Mouse (Mus musculus) heart, postnatal 0 days (tissue): Measurements from ENCODE around the gene Zfp664. TPM values are rescaled to one million over a fixed set of nuclear protein-coding genes. Genes with fewer than 3 reads are reported as not detected.

Experiments
- ATAC-seq: fragments of 200-750 bp; cut with Nextera tagmentation; 2 replicates; pipeline ENCODE4 v1.8.0; 2017; ENCODE audit warnings: low read depth, moderate number of reproducible peaks, moderate library complexity; ENCODE audit not compliant: insufficient read depth
- DNase-seq: peaks from one replicate; pipeline ENCODE4 v3.0.0-alpha.2; 2016; ENCODE audit warnings: low spot score
- H3K27ac ChIP-seq: fragments of 300-500 bp; sonication (generic); 2 replicates; pipeline ENCODE4 v1.5.1; 2014; ENCODE audit warnings: low read depth, mild to moderate bottlenecking
- H3K27me3 ChIP-seq: fragments of 300-500 bp; sonication (generic); 2 replicates; pipeline ENCODE4 v1.6.1; 2014; ENCODE audit warnings: low read length, mixed read lengths; ENCODE audit not compliant: control insufficient read depth, insufficient read depth
- H3K36me3 ChIP-seq: fragments of 300-500 bp; sonication (generic); replicated peaks from 2 replicates; pipeline ENCODE4 v1.6.1; 2014; ENCODE audit warnings: low read length, mixed read lengths; ENCODE audit not compliant: control insufficient read depth, insufficient read depth
- H3K4me1 ChIP-seq: fragments of 300-500 bp; sonication (generic); 2 replicates; pipeline ENCODE4 v1.6.1; 2014; ENCODE audit warnings: antibody characterized with exemption; ENCODE audit not compliant: control insufficient read depth, insufficient read depth
- H3K4me2 ChIP-seq: fragments of 300-500 bp; sonication (generic); 2 replicates; pipeline ENCODE4 v1.6.1; 2014; ENCODE audit warnings: low read depth, mild to moderate bottlenecking, low read length, moderate library complexity
- H3K4me3 ChIP-seq: fragments of 300-500 bp; sonication (generic); 2 replicates; pipeline ENCODE4 v1.5.1; 2014; ENCODE audit warnings: low read depth, low read length
- H3K9ac ChIP-seq: fragments of 300-500 bp; sonication (generic); replicated peaks from 2 replicates; pipeline ENCODE4 v1.6.1; 2014; ENCODE audit warnings: low read depth, low read length, mixed read lengths
- H3K9me3 ChIP-seq: fragments of 300-500 bp; sonication (generic); replicated peaks from 2 replicates; pipeline ENCODE4 v1.6.1; 2016; ENCODE audit warnings: low read length; ENCODE audit not compliant: control insufficient read depth
- CTCF ChIP-seq: IDR thresholded peaks from 2 replicates; pipeline ENCODE4 v1.5.1; 2016; ENCODE audit warnings: antibody characterized with exemption, control low read depth, low read depth
- EP300 ChIP-seq: IDR thresholded peaks from 2 replicates; pipeline ENCODE4 v1.6.1; 2016; ENCODE audit warnings: antibody characterized with exemption, low read depth
- WGBS: fragments of 180-500 bp; shearing (Covaris S2); extraction: QIAGEN DNeasy Blood & Tissue Kit; methylation state at CpG from one replicate; pipeline ENCODE4 v1.1.7; 2014; 5-methylcytosine and 5-hydroxymethylcytosine counted together
- polyA plus RNA-seq: library from polyadenylated mRNA; unstranded; fragments of >200 nt; fragmentation: Nextera tagmentation; extraction: Ambion mirVana; gene quantifications from 2 replicates; pipeline ENCODE4 v1.2.1, GENCODE M21; 2015
- total RNA-seq: library from RNA; depleted of rRNA; stranded (reverse); fragments of >200 nt; gene quantifications from 2 replicates; pipeline ENCODE4 v1.2.3, GENCODE M21; 2014; ENCODE audit warnings: low replicate concordance; rRNA removed

Gene Zfp664
- 15.5 and 32.9 TPM in 2 replicates for total RNA-seq
- polyA plus RNA-seq, result 37.5 and 40.6 TPM in 2 replicates

DNA sequence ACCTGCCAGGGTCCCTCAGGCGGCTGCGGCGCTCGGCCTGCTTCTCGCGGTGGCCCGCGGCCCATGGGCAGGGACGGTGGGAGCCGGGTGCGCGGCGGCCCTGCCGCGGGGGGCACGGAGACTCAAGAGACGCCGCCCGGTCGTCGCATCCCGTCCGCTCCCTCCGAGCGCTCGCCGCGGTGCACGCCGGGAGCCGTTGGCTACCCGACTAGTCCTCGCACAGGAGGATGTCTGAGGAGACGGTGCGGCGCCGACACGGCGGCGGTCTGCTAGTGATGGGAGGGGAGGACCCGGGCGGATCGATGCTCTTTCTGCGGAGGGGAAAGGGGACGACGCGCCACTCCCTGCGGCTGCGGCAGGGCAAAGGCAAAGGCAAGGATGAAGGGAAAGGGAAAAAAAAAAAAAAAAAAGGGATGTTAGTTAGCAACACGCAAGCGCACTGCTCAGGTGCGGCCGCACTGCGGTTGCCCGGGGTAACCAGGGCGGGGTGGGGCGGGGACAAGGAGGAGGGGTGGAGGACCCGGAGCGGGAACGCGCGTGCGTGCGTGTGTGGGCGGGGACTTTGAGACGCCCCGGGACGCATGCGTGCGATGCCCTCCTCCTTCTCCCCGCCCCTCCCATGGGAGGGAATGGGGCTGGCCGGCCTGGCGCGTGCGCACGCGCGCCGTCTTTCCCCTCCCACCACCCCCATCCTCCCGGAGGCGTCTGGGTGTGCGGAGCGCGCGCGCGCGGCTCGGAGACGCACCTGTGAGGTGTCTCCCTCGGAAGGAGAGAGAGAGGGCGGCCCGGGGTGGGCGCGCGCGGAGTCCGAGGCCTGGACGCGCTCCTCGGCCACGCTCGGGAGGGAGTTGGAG lies at the start of gene Zfp664, which contains the start of gene Ccdc92:
Zfp664 (plus strand) TSS at position 679 of the 854 bp plus-strand sequence.
Ccdc92 (minus strand) TSS at position 412 of the 854 bp plus-strand sequence.
- TF ChIP-seq EP300 (no peak), CTCF (no peak)
- peak within 1 kb of the TSS; percentile 89 for H3K9ac ChIP-seq
- under 1% methylated on average over 70 of the region's 103 CpGs for WGBS
- DNase-seq (peak; percentile 96), ATAC-seq (peak; percentile 95)
- H3K9me3 ChIP-seq, result no peaks in the 10 kb centered on the region
- H3K4me3 ChIP-seq, result peak within 1 kb of the TSS; percentile 99
- no peaks in the 10 kb centered on the region for H3K4me1 ChIP-seq
- H3K27me3 ChIP-seq, result peaks cover 44% of the 10 kb centered on the region
- peak within 1 kb of the TSS; percentile 80 for H3K27ac ChIP-seq
- peaks cover 10% of the 10 kb centered on the region; the same call in 1 of the 2 replicates for H3K36me3 ChIP-seq
- peak within 1 kb of the TSS; percentile 98 for H3K4me2 ChIP-seq

DNA sequence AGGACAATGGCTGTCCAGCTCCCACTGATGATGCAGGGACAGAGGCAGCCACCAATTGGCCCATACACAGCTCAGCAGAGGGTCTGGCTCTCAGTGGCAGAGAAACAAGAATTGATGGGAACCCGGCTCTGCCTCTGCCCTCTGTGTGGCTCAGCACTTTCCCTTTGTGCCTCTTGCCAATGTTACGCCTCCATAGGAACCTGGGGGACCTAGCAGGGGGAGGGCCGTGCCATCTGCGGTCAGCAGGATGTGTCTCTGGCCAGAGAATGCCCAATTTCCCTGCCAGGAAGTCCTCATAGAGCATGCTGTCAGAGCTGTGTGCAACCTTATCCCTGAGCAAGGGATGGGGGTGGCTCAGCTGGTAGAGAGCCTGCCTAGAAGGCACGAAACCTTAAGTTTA lies 47.7 kb upstream of the Zfp664 start:
- DNase-seq (no peak), ATAC-seq (no peak)
- H3K27me3 ChIP-seq, result peaks cover 7% of the 10 kb centered on the region; the same call in 1 of the 2 replicates
- H3K4me2 ChIP-seq, result no peak overlapping the region
- no peak for TF ChIP-seq EP300
- TF ChIP-seq CTCF, result no peak
- 49% methylated on average over 5 of the region's 5 CpGs for WGBS
- H3K27ac ChIP-seq, result no peak overlapping the region
- 0 out of 2 replicates have a peak, but pooled peaks cover 4% of the 10 kb centered on the region for H3K9me3 ChIP-seq
- H3K36me3 ChIP-seq, result no peaks in the 10 kb centered on the region
- no peak overlapping the region for H3K9ac ChIP-seq
- no peak overlapping the region for H3K4me3 ChIP-seq
- H3K4me1 ChIP-seq, result no peaks in the 10 kb centered on the region

DNA sequence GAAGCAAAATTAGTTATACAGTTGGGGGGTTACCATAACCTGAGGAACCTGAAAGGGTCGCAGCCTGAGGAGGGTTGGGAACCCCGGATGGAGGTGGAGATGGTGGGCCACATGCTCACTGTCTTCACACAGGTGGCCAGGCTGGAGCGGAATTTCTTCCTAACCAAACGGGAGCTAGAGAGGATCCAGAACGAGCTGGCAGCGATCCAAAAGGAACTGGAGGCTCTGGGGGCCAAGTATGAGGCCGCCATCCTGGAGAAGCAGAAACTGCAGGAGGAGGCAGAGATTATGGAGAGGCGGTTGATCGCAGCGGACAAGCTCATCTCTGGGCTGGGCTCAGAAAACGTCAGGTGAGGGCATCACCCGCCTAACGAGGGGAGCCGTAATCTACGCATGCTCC lies 45.4 kb upstream of the Zfp664 start:
- Histone ChIP-seq H3K9me3 (0 out of 2 replicates have a peak, but pooled peaks cover 4% of the 10 kb centered on the region), H3K4me3 (no peak overlapping the region), H3K27me3 (peaks cover 7% of the 10 kb centered on the region; the same call in 1 of the 2 replicates), H3K4me2 (no peak overlapping the region), H3K9ac (no peak overlapping the region), H3K4me1 (no peaks in the 10 kb centered on the region), H3K27ac (no peak overlapping the region), H3K36me3 (no peaks in the 10 kb centered on the region)
- TF ChIP-seq EP300 (no peak), CTCF (no peak)
- WGBS, result 72% methylated on average over 15 of the region's 15 CpGs
- DNase-seq, result no peak
- no peak for ATAC-seq

DNA sequence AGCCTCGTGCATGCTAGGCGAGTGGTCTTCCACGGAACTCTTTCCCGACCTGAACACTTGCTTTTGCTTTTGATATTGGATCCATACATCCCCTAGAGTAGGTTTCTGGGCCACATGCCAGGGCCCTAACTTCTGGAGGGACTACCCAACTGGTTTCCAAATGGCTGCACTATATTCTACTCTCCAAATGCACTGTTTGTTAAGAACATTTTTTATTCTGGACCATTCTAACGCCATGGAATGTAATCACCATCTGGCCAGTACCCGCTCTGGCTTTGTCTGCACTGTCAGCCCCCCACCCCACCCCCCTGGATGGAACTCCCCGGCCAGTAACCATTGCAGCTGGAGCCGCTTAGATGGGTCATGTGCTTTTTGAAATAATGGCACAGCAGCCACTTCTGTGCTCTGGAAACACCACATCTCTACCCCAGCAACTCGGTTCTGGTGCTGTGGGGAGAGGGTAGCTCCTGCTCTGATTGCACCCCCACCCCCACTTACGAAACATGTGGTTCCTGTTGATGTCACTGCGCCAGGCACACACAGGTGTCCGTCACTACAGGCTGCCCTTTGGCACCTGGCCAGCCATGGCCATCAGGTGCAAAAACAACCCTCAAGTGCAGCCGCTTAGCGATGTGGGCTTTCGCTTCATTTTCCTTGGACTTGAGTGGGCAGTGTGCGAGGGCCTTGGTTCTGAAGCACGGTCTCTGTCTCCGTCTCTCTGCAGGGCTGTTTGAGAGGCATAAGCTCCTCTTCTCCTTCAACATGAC lies 40.2 kb upstream of the Zfp664 start:
- TF ChIP-seq EP300 (no peak), CTCF (no peak)
- DNase-seq (no peak), ATAC-seq (no peak)
- Histone ChIP-seq H3K4me2 (no peak overlapping the region), H3K4me1 (no peaks in the 10 kb centered on the region), H3K36me3 (no peaks in the 10 kb centered on the region), H3K9ac (no peak overlapping the region), H3K27ac (no peak overlapping the region), H3K4me3 (no peak overlapping the region), H3K27me3 (peaks cover 17% of the 10 kb centered on the region; the same call in 1 of the 2 replicates), H3K9me3 (0 out of 2 replicates have a peak, but pooled peaks cover 4% of the 10 kb centered on the region)
- WGBS, result 79% methylated on average over 18 of the region's 18 CpGs

DNA sequence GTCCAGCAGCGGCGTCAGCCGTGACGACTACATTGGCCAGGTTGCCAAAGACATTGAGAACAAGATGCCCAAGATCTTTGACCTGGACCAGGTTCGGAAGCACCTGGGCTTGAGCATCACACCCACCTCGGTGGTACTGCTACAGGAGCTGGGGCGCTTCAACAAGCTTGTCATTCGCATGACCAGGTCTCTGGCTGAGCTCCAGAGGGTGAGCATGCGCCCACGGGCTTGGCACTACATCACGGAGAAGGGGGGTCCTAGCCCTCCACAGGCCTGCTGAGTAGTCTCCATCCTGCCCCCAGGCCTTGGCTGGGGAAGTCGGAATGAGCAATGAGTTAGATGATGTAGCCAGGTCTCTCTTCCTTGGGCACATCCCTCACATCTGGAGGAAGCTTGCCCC lies 32.2 kb upstream of the Zfp664 start:
- Histone ChIP-seq H3K9ac (no peak overlapping the region), H3K36me3 (no peaks in the 10 kb centered on the region), H3K4me2 (no peak overlapping the region), H3K27ac (no peak overlapping the region), H3K4me1 (no peaks in the 10 kb centered on the region), H3K27me3 (peaks cover 68% of the 10 kb centered on the region), H3K4me3 (no peak overlapping the region), H3K9me3 (no peaks in the 10 kb centered on the region)
- TF ChIP-seq CTCF (no peak), EP300 (no peak)
- ATAC-seq, result no peak
- no peak for DNase-seq
- 84% methylated on average over 12 of the region's 12 CpGs for WGBS
